Mouse (Mus musculus) urinary bladder, postnatal 14 days (tissue): ENCODE measurements at regions not wholly inside any gene's neighbourhood (a gene's known extent, or its start where the extent isn't known, plus 50 kb on each side); places are given as distances from the start of the nearest gene placed in this dataset.

Experiments used
- DNase-seq: peaks from one replicate; pipeline ENCODE4 v3.0.0; 2021; ENCODE audit warnings: low spot score

DNA sequence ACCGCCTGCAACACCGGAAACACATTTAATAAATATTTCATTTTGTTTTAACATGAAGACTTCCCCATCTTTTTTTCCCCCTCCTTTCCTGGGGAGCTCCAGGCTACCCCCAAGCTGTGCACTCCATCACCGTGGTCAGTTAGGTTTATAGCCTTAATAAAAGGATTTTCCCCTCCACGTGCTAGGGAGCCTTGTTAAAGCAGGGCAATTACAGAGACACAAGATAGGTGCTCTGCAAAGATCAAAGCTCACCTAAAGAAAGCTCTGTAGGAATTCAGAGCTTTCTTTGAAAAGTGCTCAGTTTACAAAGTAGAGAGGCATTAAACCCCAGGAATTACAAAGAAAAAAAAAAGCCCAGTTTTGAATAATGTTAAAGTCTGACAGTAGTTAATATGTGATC is 61.6 kb upstream of the Etaa1 start:
- no peak for DNase-seq

DNA sequence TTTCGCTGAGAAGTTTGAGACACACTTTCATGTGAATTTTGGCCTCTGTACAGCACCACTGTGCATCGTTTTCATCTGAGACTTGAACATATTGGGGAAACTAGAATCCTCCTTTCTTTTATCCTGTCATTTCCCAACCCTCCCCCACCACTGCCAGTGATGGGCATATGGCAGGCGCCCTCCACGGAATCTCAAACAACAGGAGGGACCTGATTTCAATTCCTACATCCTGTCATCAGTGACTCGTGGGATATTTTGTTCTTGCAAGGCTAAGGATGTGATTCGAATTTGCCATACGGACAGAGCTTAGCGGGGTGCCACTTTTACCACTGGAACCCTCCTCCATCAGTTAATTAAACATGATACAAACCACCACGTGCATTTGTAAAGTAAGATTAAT is 60.9 kb upstream of the Etaa1 start:
- DNase-seq, result no peak

- no peak for DNase-seq
Observed at GRCm38 (mm10) chr11:18012085-18012484, 58.4 kb upstream of the Etaa1 start.

DNA sequence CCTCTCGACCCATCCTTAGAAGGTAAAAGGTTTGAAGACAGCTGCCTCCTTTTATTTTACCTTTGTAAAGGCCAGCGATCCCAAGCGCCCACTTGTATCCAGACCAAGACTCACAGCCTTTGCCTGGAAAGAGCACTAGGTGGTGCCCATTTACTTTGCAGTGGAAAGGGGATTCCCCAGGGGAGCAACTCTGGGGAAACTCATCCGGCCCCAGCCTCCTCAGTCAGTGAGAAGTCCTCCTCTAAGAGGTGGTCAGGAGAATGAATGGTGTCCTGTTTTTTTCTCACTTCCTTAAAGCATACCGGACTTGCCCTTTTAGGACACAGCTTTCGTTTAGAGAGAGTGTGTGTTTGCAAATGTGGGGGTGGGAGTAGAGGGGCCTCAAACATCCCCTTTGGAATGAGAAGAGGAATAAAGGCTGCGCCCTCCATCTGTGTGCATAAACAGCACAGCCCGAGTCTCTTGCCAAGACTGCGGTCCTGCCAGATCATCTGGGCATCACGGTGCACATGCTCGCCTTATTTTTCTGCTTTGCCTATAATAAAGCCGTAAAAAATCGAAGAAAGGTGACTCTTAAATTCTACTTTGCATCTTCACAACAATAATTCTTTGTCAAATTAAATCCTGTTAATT is 57.5 kb upstream of the Etaa1 start:
- peak; percentile 57 for DNase-seq

DNA sequence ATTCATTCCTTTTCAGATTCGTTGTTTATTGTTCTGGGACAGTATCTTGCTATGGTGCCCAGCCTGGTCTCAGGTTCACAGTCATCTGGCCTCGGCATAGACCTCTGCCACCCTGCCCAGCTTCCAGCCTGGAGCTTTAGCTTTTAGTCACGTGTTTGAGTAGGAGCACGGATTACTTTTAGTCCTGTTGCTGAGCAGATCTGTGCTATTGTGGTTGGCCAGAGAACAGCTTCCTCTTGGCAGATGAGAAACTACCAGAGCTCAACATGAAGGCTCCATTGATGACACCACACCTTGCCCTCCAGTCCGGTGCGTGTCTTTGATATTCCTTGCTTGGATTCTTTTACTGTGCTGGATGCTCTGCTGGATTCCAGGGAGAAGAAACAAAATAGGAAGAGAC is 54.5 kb upstream of the Etaa1 start:
- no peak for DNase-seq
